Mouse (Mus musculus): ENCODE measurements at regions not wholly inside any gene's neighbourhood (a gene's known extent, or its start where the extent isn't known, plus 50 kb on each side); places are given as distances from the start of the nearest gene placed in this dataset.

DNA sequence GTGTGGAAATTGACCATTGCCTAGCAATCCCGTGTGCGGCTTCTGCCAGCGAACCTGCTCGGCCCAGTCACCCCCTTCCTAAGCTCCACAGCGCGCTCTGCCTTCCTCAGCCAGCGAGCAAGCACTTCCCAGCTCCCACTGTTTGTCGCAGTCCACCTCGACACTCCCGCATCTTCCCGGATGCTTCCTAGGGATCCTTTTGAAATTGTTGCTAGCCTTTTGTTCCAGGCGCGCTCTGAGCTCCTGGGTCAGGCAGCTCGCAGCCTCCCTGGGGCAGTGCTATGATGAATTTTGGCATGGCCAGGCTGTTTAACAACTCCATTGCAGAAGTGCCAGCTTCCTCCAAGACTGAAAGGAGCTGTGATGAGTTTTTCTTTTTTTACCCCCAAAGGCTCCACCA, 117.8 kb upstream of the Zfhx3 start:
- WGBS: 1% methylated on average over 14 of the region's 14 CpGs
- Histone ChIP-seq H3K9me3 (no peaks in the 10 kb centered on the region), H3K4me1 (replicated peaks) (peaks cover 47% of the 10 kb centered on the region)

DNA sequence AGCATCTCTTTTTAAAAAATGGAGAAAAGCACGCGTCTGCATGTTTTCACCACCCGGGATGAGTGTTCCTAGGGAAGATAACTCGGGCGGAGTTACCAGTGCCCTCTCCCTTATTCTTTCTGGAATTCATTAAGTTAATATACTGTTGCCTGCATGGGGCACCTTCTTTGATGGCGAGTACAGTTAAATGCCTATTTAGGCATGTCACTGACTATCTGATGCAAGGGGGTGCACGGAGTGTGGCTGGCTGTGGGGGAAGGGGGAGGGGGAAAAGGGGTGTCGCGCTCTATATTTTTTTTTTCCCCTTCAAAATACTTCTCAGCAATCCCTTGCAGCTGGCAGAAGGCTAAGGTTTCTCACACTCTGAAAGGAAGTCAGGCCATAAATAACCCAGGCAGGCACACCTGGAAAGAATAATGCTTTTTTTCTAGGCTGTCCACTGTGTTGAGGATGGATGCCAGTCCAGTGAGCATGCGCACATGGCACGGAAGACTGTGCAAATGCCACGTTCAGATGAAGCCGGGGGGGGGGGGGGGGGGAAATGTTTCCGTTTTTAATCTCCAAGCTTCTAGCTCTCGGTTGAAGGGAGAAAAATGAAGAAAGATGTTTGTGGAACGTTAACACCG, 114.8 kb upstream of the Zfhx3 start:
- Histone ChIP-seq H3K36me3 (no peaks in the 10 kb centered on the region), H3K4me3 (no peak overlapping the region), H3K4me1 (replicated peaks) (peaks cover 27% of the 10 kb centered on the region), H3K9me3 (no peaks in the 10 kb centered on the region), H3K27ac (0 out of 2 replicates have a peak overlapping the region, but pooled peaks have one; percentile 16), H3K27me3 (ENCODE audit: insufficient read depth, poor library complexity, severe bottlenecking) (0 out of 2 replicates have a peak, but pooled peaks cover 2% of the 10 kb centered on the region)
- DNase-seq (ENCODE audit: low spot score): no peak
- 69% methylated on average over 17 of the region's 17 CpGs for WGBS

More for the DNA sequence above, 117.8 kb upstream of the Zfhx3 start:
- DNase-seq (ENCODE audit: low spot score): peak; percentile 61
- Histone ChIP-seq H3K4me3 (peak overlapping the region; percentile 48), H3K27me3 (ENCODE audit: insufficient read depth, poor library complexity, severe bottlenecking) (peaks cover 11% of the 10 kb centered on the region; the same call in 1 of the 2 replicates), H3K36me3 (no peaks in the 10 kb centered on the region), H3K27ac (peak overlapping the region; percentile 88)

DNA sequence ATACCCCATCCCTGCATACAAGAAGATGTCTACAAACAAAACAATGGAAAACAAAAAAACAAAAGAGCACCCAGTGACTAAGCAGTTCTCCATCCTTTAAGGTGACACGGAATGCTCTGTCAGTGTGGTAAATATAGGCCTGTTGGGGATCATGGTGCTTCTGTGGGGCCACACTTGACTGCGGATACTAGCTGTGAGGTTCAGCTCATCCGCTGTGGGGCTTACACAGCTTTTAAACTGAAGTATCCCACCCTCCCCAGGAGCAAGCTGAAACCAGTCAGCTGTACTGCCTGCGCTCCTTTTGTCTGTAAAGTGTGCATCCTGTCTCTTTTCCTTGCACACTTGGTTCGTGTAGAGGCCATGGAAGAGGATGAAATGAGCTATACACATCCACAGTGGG, 113.9 kb upstream of the Zfhx3 start:
- Histone ChIP-seq H3K4me1 (replicated peaks) (peaks cover 30% of the 10 kb centered on the region), H3K27ac (no peak overlapping the region; the same call in 1 of the 2 replicates), H3K27me3 (ENCODE audit: insufficient read depth, poor library complexity, severe bottlenecking) (0 out of 2 replicates have a peak, but pooled peaks cover 2% of the 10 kb centered on the region), H3K36me3 (no peaks in the 10 kb centered on the region), H3K4me3 (no peak overlapping the region), H3K9me3 (no peaks in the 10 kb centered on the region)
- WGBS: 93% methylated on average over 5 of the region's 5 CpGs
- no peak for DNase-seq (ENCODE audit: low spot score)

DNA sequence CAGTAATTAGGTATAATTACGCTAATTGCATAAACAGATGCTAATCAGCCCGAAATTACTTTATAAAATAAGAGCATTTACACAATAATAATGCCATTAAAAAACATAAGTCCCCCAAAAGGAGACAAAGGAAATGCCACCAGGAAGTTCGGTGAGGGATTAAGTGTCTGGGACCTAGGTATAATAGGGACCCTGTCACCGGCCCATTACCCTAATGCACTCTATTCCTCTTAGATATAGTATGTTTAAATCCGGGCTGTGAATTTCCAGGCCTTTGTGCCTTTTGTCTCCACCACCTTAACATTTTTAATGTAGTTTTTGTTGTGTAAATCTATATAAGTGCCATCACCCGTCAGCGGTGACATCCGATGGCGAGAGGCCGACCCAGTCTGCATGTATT, 109.0 kb upstream of the Zfhx3 start:
- no peak overlapping the region for H3K27ac ChIP-seq
- no peak for DNase-seq (ENCODE audit: low spot score)
- H3K27me3 ChIP-seq (ENCODE audit: insufficient read depth, poor library complexity, severe bottlenecking): 0 out of 2 replicates have a peak, but pooled peaks cover 2% of the 10 kb centered on the region
- no peak overlapping the region for H3K4me3 ChIP-seq
- peaks cover 21% of the 10 kb centered on the region; the same call in 1 of the 2 replicates for H3K4me1 ChIP-seq (replicated peaks)
- WGBS: 64% methylated on average over 10 of the region's 10 CpGs
- no peaks in the 10 kb centered on the region for H3K36me3 ChIP-seq
- no peaks in the 10 kb centered on the region for H3K9me3 ChIP-seq

DNA sequence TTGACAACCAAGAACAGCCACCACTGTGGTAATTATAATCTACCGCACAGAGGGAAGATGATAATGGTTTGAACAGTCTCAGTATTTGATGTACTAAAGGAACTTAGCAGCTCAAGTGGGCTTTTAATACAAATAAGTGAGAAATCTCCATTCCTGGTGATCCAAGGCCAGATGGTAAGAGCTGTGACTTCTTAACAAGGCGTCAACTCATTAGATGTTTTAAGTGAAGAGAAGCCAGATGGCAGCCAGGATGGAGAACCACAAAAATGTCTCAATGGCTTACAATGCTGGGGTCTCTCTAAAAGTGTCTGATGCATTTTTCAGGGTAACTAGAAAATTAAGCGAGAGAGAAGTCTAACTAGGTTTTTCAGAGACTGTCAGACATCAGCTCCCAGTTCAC, 96.3 kb upstream of the Zfhx3 start:
- no peak overlapping the region for H3K4me3 ChIP-seq
- no peaks in the 10 kb centered on the region for H3K36me3 ChIP-seq
- no peaks in the 10 kb centered on the region for H3K27me3 ChIP-seq (ENCODE audit: insufficient read depth, poor library complexity, severe bottlenecking)
- H3K27ac ChIP-seq: no peak overlapping the region
- no peak for DNase-seq (ENCODE audit: low spot score)
- 94% methylated on average over 3 of the region's 3 CpGs for WGBS
- H3K4me1 ChIP-seq (replicated peaks): no peaks in the 10 kb centered on the region
- no peaks in the 10 kb centered on the region for H3K9me3 ChIP-seq

DNA sequence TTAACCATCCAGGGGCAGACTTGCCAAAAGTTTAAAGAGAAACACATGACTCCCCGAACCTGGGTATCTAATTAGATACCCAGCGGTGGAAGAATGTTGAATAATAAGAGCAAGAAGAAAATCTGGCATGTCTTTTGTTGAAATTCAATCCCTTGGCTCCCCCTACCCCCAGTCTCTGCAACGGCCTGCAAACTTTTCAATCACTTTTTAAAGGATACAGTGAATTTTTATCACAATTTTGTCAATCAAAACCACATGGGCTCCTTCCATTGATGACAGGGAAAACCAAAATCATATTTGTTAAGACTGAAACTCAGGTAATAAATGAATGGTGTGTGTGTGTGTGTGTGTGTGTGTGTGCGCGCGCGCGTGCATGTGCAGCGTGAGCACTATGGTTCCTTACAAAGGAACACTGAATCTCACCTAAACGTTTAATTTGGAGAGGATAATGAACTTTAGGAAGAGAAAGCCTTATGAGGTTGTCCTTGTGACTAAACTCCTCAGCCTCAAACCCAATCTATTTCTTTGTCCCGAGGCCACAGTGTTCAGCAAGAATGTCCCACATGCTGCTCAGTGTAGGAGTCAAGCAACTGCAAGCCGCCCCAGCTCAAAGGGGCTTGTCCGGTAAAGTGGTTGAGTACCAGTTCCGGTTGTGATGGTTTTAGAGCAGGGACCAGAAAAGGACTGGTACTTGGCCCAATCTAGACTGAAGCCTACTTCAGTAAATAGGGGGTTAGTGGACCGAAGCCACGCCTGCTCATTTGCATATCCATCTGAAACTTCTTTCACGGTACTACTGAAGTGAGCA, 91.0 kb upstream of the Zfhx3 start:
- no peak for DNase-seq (ENCODE audit: low spot score)
- H3K27ac ChIP-seq: peak overlapping the region; percentile 40; the same call in 1 of the 2 replicates
- WGBS: 78% methylated on average over 17 of the region's 17 CpGs

DNA sequence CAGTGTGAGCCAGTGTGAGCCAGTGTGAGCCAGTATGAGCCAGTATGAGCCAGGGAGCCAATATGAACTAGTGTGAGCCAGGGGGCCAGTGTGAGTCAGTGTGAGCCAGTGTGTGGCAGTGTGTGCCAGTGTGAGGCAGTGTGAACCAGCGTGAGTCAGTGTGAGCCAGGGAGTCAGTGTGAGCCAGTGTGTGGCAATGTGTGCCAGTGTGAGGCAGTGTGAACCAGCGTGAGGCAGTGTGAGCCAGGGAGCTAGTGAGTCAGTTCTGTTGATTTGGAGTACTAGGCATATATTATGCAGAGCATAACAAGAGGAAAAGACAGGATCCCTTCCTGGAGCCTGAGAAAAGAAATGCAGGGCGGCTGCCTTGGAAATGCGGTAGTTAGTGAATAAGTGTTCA, 82.7 kb upstream of the Zfhx3 start:
- H3K9me3 ChIP-seq: no peaks in the 10 kb centered on the region
- WGBS: 90% methylated on average over 4 of the region's 4 CpGs
- H3K4me1 ChIP-seq (replicated peaks): 0 out of 2 replicates have a peak, but pooled peaks cover under 1% of the 10 kb centered on the region
- no peak overlapping the region for H3K27ac ChIP-seq
- DNase-seq (ENCODE audit: low spot score): no peak
- no peaks in the 10 kb centered on the region for H3K36me3 ChIP-seq
- no peak overlapping the region for H3K4me3 ChIP-seq
- H3K27me3 ChIP-seq (ENCODE audit: insufficient read depth, poor library complexity, severe bottlenecking): no peaks in the 10 kb centered on the region

More for the DNA sequence above, 91.0 kb upstream of the Zfhx3 start:
- H3K9me3 ChIP-seq: no peaks in the 10 kb centered on the region
- no peaks in the 10 kb centered on the region for H3K27me3 ChIP-seq (ENCODE audit: insufficient read depth, poor library complexity, severe bottlenecking)
- no peaks in the 10 kb centered on the region for H3K36me3 ChIP-seq
- no peak overlapping the region for H3K4me3 ChIP-seq
- H3K4me1 ChIP-seq (replicated peaks): peaks cover 9% of the 10 kb centered on the region; the same call in 1 of the 2 replicates

DNA sequence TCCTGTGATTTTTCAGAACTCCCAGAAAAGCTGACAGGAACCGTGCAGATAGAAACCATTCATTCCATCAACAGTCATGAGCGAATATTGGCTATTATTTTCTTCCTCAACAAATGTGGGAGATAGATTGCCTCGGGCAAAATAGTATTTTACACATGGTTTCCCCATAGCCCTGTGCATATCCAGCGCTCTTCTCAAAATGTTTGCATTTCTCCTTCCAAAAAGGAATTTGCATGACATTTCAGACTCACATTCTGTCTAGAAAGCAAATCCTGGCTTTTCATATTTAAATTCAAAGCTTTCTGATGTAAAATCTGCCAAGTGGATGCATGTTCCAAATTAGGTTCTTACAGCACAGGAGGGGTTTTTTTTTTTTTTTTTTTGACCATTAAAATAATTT, 82.2 kb upstream of the Zfhx3 start:
- no peak overlapping the region for H3K4me3 ChIP-seq
- DNase-seq (ENCODE audit: low spot score): no peak
- WGBS: 85% methylated on average over 4 of the region's 4 CpGs
- no peaks in the 10 kb centered on the region for H3K9me3 ChIP-seq
- H3K36me3 ChIP-seq: no peaks in the 10 kb centered on the region
- 0 out of 2 replicates have a peak, but pooled peaks cover 6% of the 10 kb centered on the region for H3K4me1 ChIP-seq (replicated peaks)
- H3K27me3 ChIP-seq (ENCODE audit: insufficient read depth, poor library complexity, severe bottlenecking): no peaks in the 10 kb centered on the region
- H3K27ac ChIP-seq: no peak overlapping the region

DNA sequence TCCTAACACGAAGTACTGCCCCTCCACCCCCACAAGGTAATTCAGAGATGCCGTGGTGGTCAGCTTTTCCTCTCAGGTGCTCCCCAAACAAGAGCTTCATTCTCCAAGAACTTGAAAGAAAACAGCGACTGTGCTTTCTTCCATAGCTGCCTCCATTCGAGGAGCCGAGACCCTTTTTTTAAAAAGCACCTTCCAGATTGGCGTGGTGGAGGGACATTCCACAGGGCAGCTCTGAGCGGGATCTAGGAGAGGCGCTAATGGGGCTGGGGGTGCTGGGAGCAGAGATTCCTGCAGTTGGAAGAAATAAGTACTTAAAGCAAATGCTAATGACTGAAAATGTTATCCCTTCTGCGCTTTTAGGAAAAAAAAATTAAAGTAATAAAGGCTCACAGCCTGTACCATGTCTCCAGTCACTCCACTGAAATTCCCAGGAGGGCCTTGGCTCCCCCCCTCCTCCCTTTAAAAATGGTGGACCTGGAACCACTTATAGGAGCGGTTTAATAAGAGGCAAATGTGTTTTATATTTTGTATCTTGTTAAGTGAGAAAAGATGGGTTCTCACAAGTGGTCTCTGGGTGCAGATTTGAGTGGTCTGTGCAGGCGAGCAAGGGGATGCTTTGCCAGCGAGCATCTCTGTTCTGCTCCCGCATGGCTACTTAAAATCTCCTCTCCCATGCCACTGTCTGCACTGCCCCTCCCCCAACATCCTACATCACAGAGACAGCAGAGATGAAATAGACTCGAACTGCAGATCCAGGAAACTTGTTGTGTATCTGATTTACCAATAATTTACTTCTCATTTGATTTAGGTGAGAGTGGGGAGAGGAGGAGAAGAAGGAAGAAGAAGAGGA, 77.4 kb upstream of the Zfhx3 start:
- Histone ChIP-seq H3K4me1 (replicated peaks) (0 out of 2 replicates have a peak, but pooled peaks cover 8% of the 10 kb centered on the region), H3K4me3 (no peak overlapping the region), H3K27ac (no peak overlapping the region), H3K36me3 (no peaks in the 10 kb centered on the region), H3K27me3 (ENCODE audit: insufficient read depth, poor library complexity, severe bottlenecking) (no peaks in the 10 kb centered on the region), H3K9me3 (no peaks in the 10 kb centered on the region)
- DNase-seq (ENCODE audit: low spot score): no peak
- WGBS: 69% methylated on average over 14 of the region's 14 CpGs

DNA sequence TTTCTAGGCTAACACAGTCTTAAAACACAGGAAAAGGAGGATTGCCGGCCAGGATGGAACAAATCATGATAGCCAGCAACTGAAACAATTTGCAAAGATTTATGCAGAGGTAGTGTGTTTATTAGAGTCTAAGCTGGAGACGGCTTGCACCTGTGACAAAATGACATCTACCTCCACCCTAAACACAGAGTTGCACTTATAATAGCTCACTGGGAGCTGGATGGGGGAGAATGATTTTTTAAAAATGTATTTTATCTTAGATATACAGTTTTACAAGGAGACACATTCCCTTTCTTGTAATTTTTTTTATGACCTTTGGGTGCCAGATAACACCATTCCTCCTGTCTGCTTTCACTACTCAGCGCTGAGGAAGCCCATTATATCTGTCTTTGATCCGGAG, 76.7 kb upstream of the Zfhx3 start:
- no peaks in the 10 kb centered on the region for H3K36me3 ChIP-seq
- no peaks in the 10 kb centered on the region for H3K9me3 ChIP-seq
- 0 out of 2 replicates have a peak, but pooled peaks cover 8% of the 10 kb centered on the region for H3K4me1 ChIP-seq (replicated peaks)
- no peak overlapping the region for H3K27ac ChIP-seq
- no peaks in the 10 kb centered on the region for H3K27me3 ChIP-seq (ENCODE audit: insufficient read depth, poor library complexity, severe bottlenecking)
- no peak for DNase-seq (ENCODE audit: low spot score)
- 82% methylated on average over 4 of the region's 4 CpGs for WGBS
- H3K4me3 ChIP-seq: no peak overlapping the region

DNA sequence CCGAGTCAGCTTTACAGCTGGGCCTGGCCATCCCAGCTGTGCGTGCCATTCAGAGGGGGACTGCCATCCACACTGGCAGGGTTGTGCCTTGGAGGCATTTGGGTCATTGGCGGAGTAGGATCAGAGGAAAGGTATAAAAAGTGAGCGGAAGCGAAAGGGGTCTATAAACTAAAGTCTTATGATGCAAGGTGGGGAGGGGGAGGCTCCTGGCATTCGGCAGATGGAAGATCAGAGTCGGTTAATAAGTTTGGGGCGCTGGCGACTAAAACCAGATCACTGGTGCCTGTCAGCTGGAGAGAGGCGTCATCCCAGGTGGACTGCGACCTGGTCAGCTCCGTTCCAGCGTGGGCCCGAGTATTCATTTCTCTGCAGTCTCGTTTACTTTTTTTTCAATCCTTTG, 70.7 kb upstream of the Zfhx3 start:
- Histone ChIP-seq H3K9me3 (0 out of 2 replicates have a peak, but pooled peaks cover 5% of the 10 kb centered on the region), H3K36me3 (no peaks in the 10 kb centered on the region), H3K4me3 (peak overlapping the region; percentile 24), H3K27ac (peak overlapping the region; percentile 40), H3K27me3 (ENCODE audit: insufficient read depth, poor library complexity, severe bottlenecking) (no peaks in the 10 kb centered on the region), H3K4me1 (replicated peaks) (peaks cover 14% of the 10 kb centered on the region)
- WGBS: 44% methylated on average over 15 of the region's 15 CpGs
- DNase-seq (ENCODE audit: low spot score): no peak

DNA sequence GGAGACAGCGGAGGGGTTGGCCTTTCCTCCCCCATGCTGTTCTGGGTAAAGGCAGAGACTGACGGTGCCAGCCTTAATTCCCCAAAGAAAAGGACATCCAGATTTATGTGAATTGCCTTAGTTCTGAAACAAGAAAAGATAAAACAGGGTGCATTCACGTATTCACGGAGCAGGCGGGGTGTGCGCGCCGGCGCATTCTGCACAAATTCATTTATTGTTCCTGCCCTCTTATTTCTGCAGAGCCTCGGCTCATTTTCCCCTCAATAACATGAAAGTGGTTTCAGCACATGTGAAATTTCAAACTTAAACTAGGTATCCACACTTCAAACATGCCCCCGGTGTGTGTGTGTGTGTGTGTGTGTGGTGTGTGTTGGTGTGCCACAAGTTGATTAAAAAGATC, 70.3 kb upstream of the Zfhx3 start:
- peak overlapping the region; percentile 24 for H3K4me3 ChIP-seq
- H3K27ac ChIP-seq: peak overlapping the region; percentile 40
- no peaks in the 10 kb centered on the region for H3K27me3 ChIP-seq (ENCODE audit: insufficient read depth, poor library complexity, severe bottlenecking)
- H3K36me3 ChIP-seq: no peaks in the 10 kb centered on the region
- H3K4me1 ChIP-seq (replicated peaks): peaks cover 15% of the 10 kb centered on the region
- H3K9me3 ChIP-seq: 0 out of 2 replicates have a peak, but pooled peaks cover 5% of the 10 kb centered on the region
- no peak for DNase-seq (ENCODE audit: low spot score)
- 49% methylated on average over 11 of the region's 11 CpGs for WGBS

Data from hindbrain, embryonic 10.5 days (tissue).